Mouse (Mus musculus) C2C12 (cell line): ENCODE measurements around the gene Gpr157. TPM values are rescaled to one million over a fixed set of nuclear protein-coding genes. Genes with fewer than 3 reads are reported as not detected.

Experiments used
- H3K27me3 ChIP-seq: one replicate; pipeline ENCODE4 v1.6.1; 2011; ENCODE audit not compliant: control insufficient read depth, insufficient read depth, insufficient read length
- H3K36me3 ChIP-seq: one replicate; pipeline ENCODE4 v1.6.1; 2011; ENCODE audit not compliant: control insufficient read depth, insufficient read depth
- H3K4me3 ChIP-seq: one replicate; pipeline ENCODE4 v1.5.1; 2011; ENCODE audit warnings: mild to moderate bottlenecking, control low read depth; ENCODE audit not compliant: poor library complexity, insufficient read depth, severe bottlenecking
- H3K79me2 ChIP-seq: one replicate; pipeline ENCODE4 v1.6.1; 2011; ENCODE audit not compliant: control insufficient read depth, insufficient read depth
- H3K79me3 ChIP-seq: one replicate; pipeline ENCODE4 v1.6.1; 2011; ENCODE audit warnings: low read depth, control low read depth
- H3ac ChIP-seq: one replicate; pipeline ENCODE3; 2011; ENCODE audit warnings: low read depth; ENCODE audit not compliant: control insufficient read depth, insufficient read length
- CEBPB ChIP-seq: IDR thresholded peaks from one replicate; pipeline ENCODE4 v1.6.1; 2011; ENCODE audit warnings: low read depth, mild to moderate bottlenecking, control low read depth, moderate library complexity
- CTCF ChIP-seq: IDR thresholded peaks from one replicate; pipeline ENCODE4 v1.5.1; 2011; ENCODE audit not compliant: control insufficient read depth, insufficient read depth, insufficient read length
- FOSL1 ChIP-seq: IDR thresholded peaks from one replicate; pipeline ENCODE4 v1.8.0; 2011; ENCODE audit warnings: mild to moderate bottlenecking, low read length; ENCODE audit not compliant: poor library complexity, insufficient read depth, severe bottlenecking
- MAX ChIP-seq: IDR thresholded peaks from one replicate; pipeline ENCODE4 v1.6.1; 2011; ENCODE audit warnings: mild to moderate bottlenecking, control low read depth
- MYOD1 ChIP-seq: IDR thresholded peaks from one replicate; pipeline ENCODE4 v1.6.1; 2011; ENCODE audit warnings: low read depth; ENCODE audit not compliant: control insufficient read depth, insufficient read length
- MYOG ChIP-seq: IDR thresholded peaks from one replicate; pipeline ENCODE4 v1.6.1; 2011; ENCODE audit not compliant: control insufficient read depth, insufficient read length; ENCODE audit errors: extremely low read depth
- USF1 ChIP-seq: IDR thresholded peaks from one replicate; pipeline ENCODE4 v1.6.1; 2011; ENCODE audit warnings: low read depth, mild to moderate bottlenecking, control low read depth, moderate library complexity
- polyA plus RNA-seq: library from polyadenylated mRNA; unstranded; fragments of >200 nt; fragmentation: generic; extraction: Trizol; gene quantifications from one replicate; pipeline ENCODE4 v1.2.1, GENCODE M21; 2012; ENCODE audit warnings: missing spikeins

The Gpr157 gene
- polyA plus RNA-seq, 1 experiment = 0.25 TPM

DNA sequence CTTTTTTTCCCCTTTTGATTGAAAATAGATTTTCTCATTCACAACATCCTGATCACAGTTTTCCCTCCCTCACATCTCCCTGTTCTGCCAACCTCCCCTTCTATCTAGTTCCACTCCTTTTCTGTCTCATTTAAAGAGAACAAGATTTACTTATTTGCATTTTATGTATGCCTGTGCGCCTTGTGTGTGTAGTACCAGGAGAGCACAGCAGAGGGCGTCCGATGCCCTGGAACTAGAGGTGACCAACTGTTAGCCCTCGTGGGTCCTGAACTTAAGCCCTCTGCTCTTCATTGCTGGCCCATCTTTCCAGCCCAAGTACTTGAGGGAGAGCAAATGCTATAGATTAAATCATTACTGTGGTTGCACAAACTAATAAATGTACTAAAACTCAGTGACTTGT, 1.8 kb upstream of the Gpr157 start:
- Histone ChIP-seq H3K27me3 (no peaks in the 10 kb centered on the region), H3K36me3 (no peaks in the 10 kb centered on the region), H3K79me2 (no peaks in the 10 kb centered on the region), H3K79me3 (no peaks in the 10 kb centered on the region), H3K4me3 (no peak overlapping the region), H3ac (no peak overlapping the region)
- TF ChIP-seq CTCF = no peak
- no peak for TF ChIP-seq FOSL1
- no peak for TF ChIP-seq MYOD1
- TF ChIP-seq MYOG = no peak
- no peak for TF ChIP-seq CEBPB
- TF ChIP-seq MAX = no peak
- TF ChIP-seq USF1 = no peak

DNA sequence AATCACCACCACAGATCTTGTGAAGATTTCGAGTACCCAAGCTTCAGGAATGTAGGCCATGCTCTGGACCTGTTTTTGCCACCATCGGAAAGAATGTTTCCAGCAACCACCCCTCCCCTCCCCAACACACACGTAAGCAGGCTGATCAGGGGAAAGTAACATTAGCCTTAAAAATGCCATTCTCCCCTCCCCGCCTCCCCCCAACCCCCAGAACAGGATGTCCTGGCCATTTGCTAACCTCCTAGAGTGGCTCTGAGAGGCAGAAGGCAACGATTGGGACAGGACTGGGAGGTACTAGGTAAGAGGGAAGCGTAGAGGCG, 364 bp upstream of the Gpr157 start:
- Histone ChIP-seq H3K4me3 (no peak overlapping the region), H3K27me3 (no peaks in the 10 kb centered on the region), H3K79me3 (no peaks in the 10 kb centered on the region), H3K36me3 (no peaks in the 10 kb centered on the region), H3ac (peak overlapping the region; percentile 29), H3K79me2 (no peaks in the 10 kb centered on the region)
- TF ChIP-seq CTCF = no peak
- no peak for TF ChIP-seq MYOD1
- TF ChIP-seq MAX = no peak
- no peak for TF ChIP-seq FOSL1
- TF ChIP-seq CEBPB = no peak
- no peak for TF ChIP-seq MYOG
- no peak for TF ChIP-seq USF1

DNA sequence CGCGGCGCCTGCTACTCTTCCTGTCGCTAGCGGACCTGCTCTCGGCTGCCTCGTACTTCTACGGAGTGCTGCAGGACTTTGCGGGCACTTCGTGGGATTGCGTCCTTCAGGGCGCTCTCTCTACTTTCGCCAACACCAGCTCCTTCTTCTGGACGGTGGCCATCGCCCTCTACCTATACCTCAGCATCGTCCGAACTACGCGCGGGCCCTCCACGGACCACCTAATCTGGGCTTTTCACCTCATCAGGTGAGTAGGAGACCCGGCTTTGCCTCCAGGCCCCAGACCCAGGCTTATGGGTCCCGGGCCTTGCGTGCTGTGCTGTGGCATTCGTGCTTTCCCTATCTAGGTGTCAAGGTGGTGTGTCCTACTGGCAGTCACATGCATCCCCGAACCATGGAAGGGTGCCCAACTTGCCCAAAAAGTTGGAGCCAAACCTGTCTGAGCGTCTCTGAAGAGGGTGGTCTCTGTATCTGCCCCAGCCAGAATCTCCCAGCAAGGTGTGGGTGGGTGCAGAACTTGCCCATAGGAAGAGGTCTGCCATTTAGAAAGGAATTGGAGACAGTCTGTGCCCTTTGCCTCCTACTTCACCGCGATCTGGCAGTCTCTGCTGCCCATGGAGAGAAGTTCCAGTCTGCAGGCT, 845 bp downstream of the Gpr157 start:
- H3ac ChIP-seq = peak overlapping the region; percentile 66
- H3K4me3 ChIP-seq = peak overlapping the region; percentile 28
- H3K36me3 ChIP-seq = no peaks in the 10 kb centered on the region
- no peaks in the 10 kb centered on the region for H3K27me3 ChIP-seq
- no peaks in the 10 kb centered on the region for H3K79me3 ChIP-seq
- no peak for TF ChIP-seq MYOG
- TF ChIP-seq MYOD1 = no peak
- TF ChIP-seq CTCF = no peak
- no peak for TF ChIP-seq USF1
- no peak for TF ChIP-seq FOSL1
- TF ChIP-seq CEBPB = no peak
- TF ChIP-seq MAX = no peak
- no peaks in the 10 kb centered on the region for H3K79me2 ChIP-seq

DNA sequence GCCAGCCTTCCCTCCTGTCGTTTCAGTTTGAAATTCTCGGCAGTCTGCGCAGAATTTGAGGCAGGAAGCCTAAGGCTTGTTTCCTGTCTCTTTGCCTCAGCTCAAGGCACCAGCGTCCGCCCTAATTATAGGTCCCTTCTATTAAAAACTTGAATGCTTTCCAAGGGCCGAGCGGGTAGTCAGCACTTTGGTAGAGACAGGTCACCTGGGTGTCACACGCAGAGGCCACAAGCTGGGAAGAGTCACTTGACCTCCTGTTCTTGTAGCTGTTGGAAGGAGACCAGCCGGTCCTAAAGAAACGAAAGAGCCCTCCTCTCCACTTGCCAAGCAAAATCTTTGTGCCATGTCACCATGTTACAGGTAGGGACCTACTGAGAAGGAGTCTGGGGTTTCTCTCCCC, 2.0 kb downstream of the Gpr157 start:
- TF ChIP-seq USF1 (no peak), CEBPB (no peak), FOSL1 (no peak), CTCF (no peak), MAX (no peak)
- Histone ChIP-seq H3ac (no peak overlapping the region), H3K4me3 (no peak overlapping the region), H3K79me3 (no peaks in the 10 kb centered on the region), H3K79me2 (no peaks in the 10 kb centered on the region), H3K36me3 (no peaks in the 10 kb centered on the region), H3K27me3 (no peaks in the 10 kb centered on the region)

- Histone ChIP-seq H3K27me3 (no peaks in the 10 kb centered on the region), H3K4me3 (no peak overlapping the region)
- TF ChIP-seq MYOG = no peak
- TF ChIP-seq CEBPB = no peak
- TF ChIP-seq MYOD1 = no peak
- TF ChIP-seq FOSL1 = no peak
- TF ChIP-seq USF1 = no peak
- TF ChIP-seq CTCF = peak; percentile 28
- no peak for TF ChIP-seq MAX
These were observed 4.9 kb downstream of the Gpr157 start for GRCm38 (mm10) chr4:150091887-150092582.

DNA sequence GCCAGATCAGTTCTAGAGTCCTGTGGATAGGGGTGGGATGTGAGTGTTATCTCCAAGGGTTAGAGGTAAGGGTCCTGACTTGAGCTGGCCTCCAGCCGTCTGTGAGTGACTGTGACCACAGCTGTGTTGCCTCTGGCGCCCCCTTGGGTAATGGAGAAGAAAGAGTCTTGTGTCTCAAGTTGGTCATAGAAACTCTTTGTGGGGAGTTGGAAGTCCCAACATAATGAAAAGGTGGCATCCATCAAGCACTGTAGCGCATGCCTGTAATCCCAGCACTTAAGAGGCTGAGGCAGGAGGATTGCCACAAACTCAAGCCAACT, 5.4 kb downstream of the Gpr157 start:
- Histone ChIP-seq H3K36me3 (no peaks in the 10 kb centered on the region), H3K4me3 (no peak overlapping the region), H3K27me3 (no peaks in the 10 kb centered on the region), H3ac (no peak overlapping the region), H3K79me2 (no peaks in the 10 kb centered on the region), H3K79me3 (no peaks in the 10 kb centered on the region)
- no peak for TF ChIP-seq MYOG
- TF ChIP-seq MAX = no peak
- TF ChIP-seq FOSL1 = no peak
- no peak for TF ChIP-seq CTCF
- TF ChIP-seq MYOD1 = no peak
- TF ChIP-seq USF1 = no peak
- no peak for TF ChIP-seq CEBPB

More at GRCm38 (mm10) chr4:150091887-150092582, 4.9 kb downstream of the Gpr157 start:
- no peaks in the 10 kb centered on the region for H3K79me3 ChIP-seq
- no peak overlapping the region for H3ac ChIP-seq
- no peaks in the 10 kb centered on the region for H3K79me2 ChIP-seq
- H3K36me3 ChIP-seq = no peaks in the 10 kb centered on the region
